Mouse (Mus musculus) adipocyte (in vitro differentiated cells): ENCODE results near the gene Tipin.
"Not testable (repeated sequence)": the region's sequence is repeated elsewhere in the genome, so short reads cannot be mapped to it uniquely, and the experiment has no call there.

Experiments used
- DNase-seq: peaks from one replicate; pipeline ENCODE4 v3.0.0-alpha.2; 2016; ENCODE audit warnings: low spot score

The Tipin gene

GRCm38 (mm10) chr9:64281105-64281780, at the start of gene Tipin:
Gene Tipin, plus strand, starts transcription at chr9:64281581.
- peak; percentile 92 for DNase-seq

DNA sequence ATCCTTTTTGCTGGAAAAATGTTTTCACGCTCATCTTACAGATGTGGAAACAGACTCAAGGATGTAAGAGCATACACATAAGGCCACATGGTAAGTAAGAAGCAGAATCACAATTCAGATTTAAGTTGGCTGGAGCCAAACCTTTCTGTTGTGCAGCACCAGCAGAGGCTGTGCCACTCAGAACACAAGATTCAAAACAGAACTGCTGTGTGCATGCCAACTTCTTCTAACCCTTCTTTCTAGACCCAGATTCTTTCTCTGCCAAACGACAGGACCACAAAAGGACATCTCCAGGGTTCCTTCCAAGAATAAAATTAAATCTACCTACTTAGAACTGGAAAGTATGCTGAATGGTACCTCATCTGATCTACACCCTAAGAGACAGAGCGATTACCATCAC, 49.7 kb upstream of the Tipin start:
- DNase-seq = no peak

DNA sequence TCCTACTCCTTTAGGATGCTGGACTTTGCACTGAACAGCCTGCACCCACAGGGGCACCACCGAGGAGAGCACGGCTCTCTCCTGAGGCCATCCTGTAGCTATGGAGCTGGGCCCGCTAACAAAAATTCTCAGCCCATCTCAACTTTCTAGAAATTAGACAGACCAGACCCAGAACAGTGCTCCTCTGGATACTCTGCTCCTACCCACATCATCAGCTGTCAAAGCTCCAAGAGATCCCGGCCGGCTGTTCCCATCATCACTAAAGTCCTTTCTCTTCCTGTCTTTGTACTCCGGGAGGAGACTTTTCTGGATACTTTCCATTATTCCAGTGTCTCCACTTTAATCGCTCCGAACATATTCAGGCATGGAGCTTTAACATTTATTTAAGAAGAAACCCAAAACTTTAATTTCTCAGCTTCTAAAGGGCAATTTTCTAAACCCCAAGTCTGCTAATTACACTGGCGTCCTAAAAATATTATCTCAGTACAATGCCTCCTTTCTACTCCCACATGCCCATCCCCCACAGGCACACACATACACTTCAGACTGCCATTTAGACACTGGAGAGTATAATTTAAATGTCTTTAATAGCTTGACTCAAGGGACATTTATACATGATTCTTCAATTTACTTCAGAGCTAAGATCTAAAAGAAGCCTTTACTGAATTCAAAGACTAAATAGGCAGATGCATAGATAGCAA, 49.0 kb upstream of the Tipin start:
- DNase-seq = no peak

DNA sequence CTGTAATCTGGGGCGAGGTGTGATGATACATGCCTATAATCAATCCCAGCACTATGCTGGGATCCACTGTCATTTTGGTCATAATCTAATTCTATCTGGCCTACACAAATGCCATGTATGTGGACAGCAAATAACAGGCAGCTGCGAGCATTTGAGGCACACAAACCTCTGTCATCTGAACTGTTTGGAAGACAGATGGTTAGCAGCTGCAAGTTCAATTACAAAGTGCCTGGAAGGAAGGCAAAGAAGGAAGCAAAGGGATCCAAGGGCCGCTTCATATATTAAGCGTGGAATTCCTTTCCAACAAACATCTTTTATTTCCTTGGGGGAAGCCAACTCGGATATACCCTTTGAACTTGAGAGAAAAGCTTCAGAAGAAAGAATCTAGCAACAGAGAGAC, 47.7 kb upstream of the Tipin start:
- DNase-seq = no peak

- DNase-seq = no peak
These were observed 46.5 kb upstream of the Tipin start, which contains the start of gene Uchl4 for GRCm38 (mm10) chr9:64234768-64235435. Gene Uchl4, plus strand, starts transcription at chr9:64235201.

- no peak for DNase-seq
These were observed 45.3 kb upstream of the Tipin start for GRCm38 (mm10) chr9:64236056-64236455.

DNA sequence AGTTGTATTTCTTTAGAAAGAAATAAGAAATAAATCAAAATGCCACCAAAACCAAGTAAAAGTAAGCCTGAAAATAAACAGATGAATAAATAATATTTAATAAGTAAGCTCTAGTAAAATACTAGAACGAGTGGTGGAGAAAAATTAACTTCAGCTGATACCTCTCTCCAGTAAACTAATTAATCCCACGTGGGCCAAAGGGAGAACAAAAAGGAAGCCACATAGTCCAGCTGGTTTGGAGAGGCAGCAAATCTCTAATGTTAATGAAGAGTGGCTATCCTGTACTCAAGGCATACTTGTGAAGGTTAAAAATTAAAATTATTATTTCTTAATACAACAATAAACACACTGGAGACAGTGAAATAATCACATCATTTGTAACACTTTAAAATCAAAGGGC, 41.3 kb upstream of the Tipin start:
- no peak for DNase-seq

DNA sequence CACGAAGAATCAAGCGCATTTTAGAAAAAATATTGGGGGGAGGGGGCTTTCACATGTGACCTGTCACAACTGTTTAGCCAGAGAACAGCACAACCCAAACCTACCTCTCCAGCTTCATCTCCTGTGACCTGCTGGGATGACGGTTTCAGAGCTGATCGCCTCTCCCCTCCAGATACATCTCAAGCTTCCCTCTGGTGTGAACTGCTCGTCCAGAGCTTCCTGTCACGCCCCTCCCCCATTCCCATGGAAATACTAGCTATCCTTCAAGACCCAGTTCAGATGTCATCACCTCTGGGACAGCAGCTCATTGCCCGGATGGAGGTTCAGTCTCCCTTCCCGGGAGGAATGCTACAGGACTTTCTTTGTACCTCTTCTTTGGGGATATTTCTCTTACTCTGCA, 40.7 kb upstream of the Tipin start:
- no peak for DNase-seq

GRCm38 (mm10) chr9:64242381-64242831, 39.0 kb upstream of the Tipin start:
- no peak for DNase-seq

DNA sequence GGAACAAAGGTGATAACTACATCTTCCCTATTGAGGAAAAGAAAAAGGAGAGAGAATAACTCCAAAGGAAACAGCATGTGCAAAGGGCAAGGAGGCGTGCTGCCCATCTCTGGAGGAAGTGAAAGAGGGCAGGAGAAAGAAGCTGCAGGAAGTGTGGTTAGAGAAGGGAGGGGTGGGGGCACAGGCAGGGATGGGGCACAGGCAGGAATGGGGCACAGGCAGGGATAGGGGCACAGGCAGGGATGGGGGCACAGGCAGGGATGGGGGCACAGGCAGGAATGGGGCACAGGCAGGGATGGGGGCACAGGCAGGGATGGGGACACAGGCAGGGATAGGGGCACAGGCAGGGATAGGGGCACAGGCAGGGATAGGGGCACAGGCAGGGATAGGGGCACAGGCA, 32.0 kb upstream of the Tipin start:
- DNase-seq = no peak

- no peak for DNase-seq
These were observed 31.2 kb upstream of the Tipin start for GRCm38 (mm10) chr9:64250111-64250730.

DNA sequence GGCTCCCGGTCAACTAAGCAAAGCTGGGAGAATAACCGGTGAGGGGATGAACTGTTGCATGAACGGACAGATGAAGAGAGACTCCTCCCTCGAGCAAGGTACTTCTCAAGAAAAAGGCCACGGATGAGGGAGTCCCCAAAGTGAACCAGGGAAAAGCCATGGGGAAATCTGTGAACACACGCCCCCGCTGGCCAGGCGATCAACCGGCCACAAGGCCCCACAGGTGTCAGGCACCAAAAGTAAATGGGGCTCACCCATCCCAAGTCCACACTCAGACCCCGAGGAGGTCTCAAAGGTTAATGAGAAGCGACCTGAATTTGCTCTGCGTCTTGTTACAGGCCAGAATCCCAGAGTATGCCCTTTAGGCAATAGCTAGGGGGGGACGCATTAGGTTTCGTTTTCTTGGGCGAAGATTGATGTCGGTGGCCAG, 28.8 kb upstream of the Tipin start:
- peak; percentile 42 for DNase-seq

DNA sequence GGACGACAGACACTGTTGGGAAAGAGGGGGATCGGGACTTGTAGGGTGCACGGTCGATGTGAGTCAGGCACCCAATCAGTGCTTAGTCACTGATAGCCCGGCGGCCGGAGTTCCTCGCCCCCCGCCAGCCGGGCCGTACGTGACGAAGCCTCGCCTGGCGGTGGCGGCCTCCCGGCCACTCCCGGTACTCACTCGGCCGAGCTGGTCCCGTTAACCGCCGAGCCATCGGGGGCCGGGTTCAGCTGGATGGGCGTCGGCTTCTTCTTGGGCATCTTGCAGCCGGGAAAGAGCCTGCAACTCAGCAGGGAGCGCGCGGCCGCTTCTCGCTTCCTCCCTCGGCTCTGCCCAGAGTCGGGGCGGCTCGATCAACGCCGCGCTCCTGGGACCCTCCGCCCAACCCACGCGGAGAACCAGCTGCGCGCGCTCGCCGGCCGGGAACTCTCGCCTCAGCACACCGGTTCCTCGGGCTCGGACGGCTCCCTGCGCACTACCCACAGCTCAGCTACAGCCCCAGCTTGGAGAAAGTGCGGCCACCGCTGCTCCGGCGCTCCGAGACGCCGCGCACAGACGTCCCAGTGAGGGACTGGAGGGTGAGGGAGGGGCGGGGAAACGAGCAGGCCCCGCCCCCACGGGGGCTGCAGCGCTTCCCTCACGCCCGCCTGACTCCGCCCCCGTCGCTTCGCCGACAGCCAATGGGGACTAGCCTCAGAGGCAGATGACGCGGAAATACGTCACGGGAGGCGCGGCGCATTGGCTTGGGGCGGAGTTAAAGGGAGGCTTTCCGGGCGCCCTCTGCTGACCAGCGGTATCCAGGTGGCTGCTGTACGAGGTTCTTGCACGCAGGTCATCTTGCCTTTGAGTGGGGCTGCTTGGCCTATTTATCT, 28.1 kb upstream of the Tipin start, which contains the start of gene Map2k1:
Gene Map2k1 (minus strand): TSS at position 611 of the 884 bp plus-strand sequence.
- peak; percentile 99 for DNase-seq

- DNase-seq = no peak
These were observed 26.0 kb upstream of the Tipin start for GRCm38 (mm10) chr9:64255422-64255821.

DNA sequence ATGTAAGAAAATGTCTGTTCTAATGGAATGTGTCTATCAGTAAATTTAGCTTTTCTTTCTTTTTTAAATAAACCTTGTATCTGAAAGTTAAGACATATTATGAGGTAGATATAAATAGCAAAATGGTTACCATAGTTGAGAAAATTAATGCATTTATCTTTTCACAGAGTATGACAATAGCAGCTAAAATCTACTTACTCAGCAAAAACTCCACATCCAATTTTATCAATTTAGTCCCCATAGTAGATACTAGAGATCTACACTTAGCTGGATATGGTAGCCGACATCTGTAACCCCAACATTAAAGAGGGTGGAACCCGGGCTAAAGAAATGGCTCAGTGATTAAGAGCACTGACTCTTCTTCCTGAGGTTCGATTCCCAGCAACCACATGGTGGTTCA, 25.2 kb upstream of the Tipin start:
- DNase-seq = no peak

DNA sequence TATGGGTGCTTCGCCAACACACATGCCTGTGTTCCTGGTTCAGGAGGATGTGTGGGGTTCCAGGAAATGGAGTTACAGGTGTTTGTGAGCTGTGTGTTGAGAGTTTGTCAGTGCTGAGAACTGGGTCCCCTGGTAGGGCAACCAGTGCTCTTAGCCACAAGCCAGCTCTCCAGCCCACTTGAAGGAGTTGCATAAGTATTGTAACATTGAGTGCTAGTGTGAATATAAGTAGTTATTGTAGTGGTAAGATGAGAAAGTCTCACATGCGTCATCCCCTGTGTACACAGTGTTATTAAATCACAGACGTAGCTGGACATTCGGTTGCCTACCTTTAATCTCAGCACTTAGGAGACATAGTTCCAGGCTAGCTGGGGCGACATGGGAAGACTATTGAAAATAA, 21.5 kb upstream of the Tipin start:
- no peak for DNase-seq

DNA sequence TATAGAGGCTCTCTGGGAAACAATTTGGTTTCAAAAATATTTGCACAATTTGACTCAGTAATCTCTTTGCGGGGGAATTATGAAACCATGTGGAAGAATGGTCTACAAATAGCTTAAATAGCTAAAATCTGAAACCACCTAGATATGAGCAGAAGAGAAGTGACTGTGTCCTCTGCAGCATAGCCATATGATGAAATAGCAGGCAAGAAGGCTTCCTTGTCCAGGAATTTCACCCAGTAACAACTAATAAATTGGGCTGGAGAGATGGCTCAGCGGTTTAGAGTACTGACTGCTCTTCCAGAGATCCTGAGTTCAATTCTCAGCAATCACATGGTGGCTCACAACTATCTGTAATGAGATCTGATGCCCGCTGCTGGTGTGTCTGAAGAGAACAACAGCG, 20.4 kb upstream of the Tipin start:
- no peak for DNase-seq

DNA sequence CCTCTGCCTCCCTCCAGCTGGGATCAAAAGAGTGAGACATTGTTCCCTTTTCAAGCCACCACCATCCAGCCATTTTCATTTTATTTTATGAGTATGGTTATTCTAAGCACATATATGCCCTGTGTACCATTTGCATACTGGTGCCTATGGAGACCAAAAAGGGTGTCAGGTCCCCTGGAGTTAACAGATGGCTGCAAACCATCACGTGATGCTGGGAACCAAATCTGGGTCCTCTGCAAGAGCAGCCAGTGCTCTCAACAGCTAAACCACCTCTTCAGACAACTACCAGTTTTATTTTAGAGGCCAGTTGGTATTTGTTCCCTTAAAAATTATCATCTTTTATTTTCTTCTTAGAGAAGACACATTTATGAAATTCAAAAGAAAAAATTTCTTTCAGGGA, 16.6 kb upstream of the Tipin start:
- DNase-seq = no peak

- DNase-seq = no peak
These were observed 14.2 kb upstream of the Tipin start for GRCm38 (mm10) chr9:64267231-64267630.

- DNase-seq = no peak
These were observed 13.2 kb upstream of the Tipin start for GRCm38 (mm10) chr9:64268196-64268595.

GRCm38 (mm10) chr9:64268836-64269235, 12.5 kb upstream of the Tipin start:
- DNase-seq = not testable (repeated sequence)

GRCm38 (mm10) chr9:64271249-64271648, 10.1 kb upstream of the Tipin start:
- no peak for DNase-seq
